Mouse (Mus musculus): ENCODE results near the gene Cdkn2b.
A peak's percentile ranks its signal among the peaks of the same experiment; 100 is the strongest.

GRCm38 (mm10) chr4:89353935-89354334 lies 43.1 kb upstream of the Cdkn2b start:
- TF ChIP-seq CTCF (IDR thresholded peaks at IDR 0.05; ENCODE audit: low read depth) (peak; percentile 62), EP300 (optimal IDR thresholded peaks at IDR 0.05) (no peak)

Measured in stomach, postnatal 0 days (tissue).